Mouse (Mus musculus): ENCODE measurements around the gene Ascc1.
"Not testable (repeated sequence)": the region's sequence is repeated elsewhere in the genome, so short reads cannot be mapped to it uniquely, and the experiment has no call there.

Gene Ascc1

GRCm38 (mm10) chr10:59977715-59978343, 24.8 kb upstream of the Ascc1 start:
- DNase-seq, result no peak

GRCm38 (mm10) chr10:59978401-59978800, 24.2 kb upstream of the Ascc1 start:
- DNase-seq, result no peak

- no peak for DNase-seq
These were observed 23.5 kb upstream of the Ascc1 start for GRCm38 (mm10) chr10:59978873-59979743.

- peak; percentile 64 for DNase-seq
These were observed 21.8 kb upstream of the Ascc1 start for GRCm38 (mm10) chr10:59980815-59981244.

- peak; percentile 70 for DNase-seq
These were observed 21.3 kb upstream of the Ascc1 start for GRCm38 (mm10) chr10:59981336-59981735.

- peak; percentile 47 for DNase-seq
These were observed 20.8 kb upstream of the Ascc1 start for GRCm38 (mm10) chr10:59981792-59982191.

GRCm38 (mm10) chr10:59982379-59982873, 20.2 kb upstream of the Ascc1 start:
- DNase-seq, result peak; percentile 51

- DNase-seq, result no peak
These were observed 14.6 kb upstream of the Ascc1 start for GRCm38 (mm10) chr10:59988036-59988435.

- DNase-seq, result no peak
These were observed 12.2 kb upstream of the Ascc1 start for GRCm38 (mm10) chr10:59990393-59990792.

- no peak for DNase-seq
These were observed 11.2 kb upstream of the Ascc1 start for GRCm38 (mm10) chr10:59991262-59991880.

- DNase-seq, result no peak
These were observed 10.6 kb upstream of the Ascc1 start for GRCm38 (mm10) chr10:59992024-59992423.

- DNase-seq, result not testable (repeated sequence)
These were observed 8.8 kb upstream of the Ascc1 start for GRCm38 (mm10) chr10:59993813-59994212.

GRCm38 (mm10) chr10:59995889-59996288, 6.7 kb upstream of the Ascc1 start:
- DNase-seq, result no peak

- DNase-seq, result peak; percentile 56
These were observed 5.0 kb upstream of the Ascc1 start for GRCm38 (mm10) chr10:59997591-59997990.

- no peak for DNase-seq
These were observed 3.5 kb upstream of the Ascc1 start for GRCm38 (mm10) chr10:59999057-59999456.

- DNase-seq, result not testable (repeated sequence)
These were observed 942 bp upstream of the Ascc1 start for GRCm38 (mm10) chr10:60001663-60002062.

- DNase-seq, result no peak
These were observed 402 bp upstream of the Ascc1 start for GRCm38 (mm10) chr10:60002203-60002602.

GRCm38 (mm10) chr10:60003213-60003752, 678 bp downstream of the Ascc1 start:
- no peak for DNase-seq

- DNase-seq, result no peak
These were observed 1.2 kb downstream of the Ascc1 start for GRCm38 (mm10) chr10:60003847-60004246.

- peak; percentile 78 for DNase-seq
These were observed 2.7 kb downstream of the Ascc1 start for GRCm38 (mm10) chr10:60005264-60005663.

- DNase-seq, result no peak
These were observed 6.5 kb downstream of the Ascc1 start for GRCm38 (mm10) chr10:60009115-60009514.

GRCm38 (mm10) chr10:60016223-60016622, 13.6 kb downstream of the Ascc1 start:
- DNase-seq, result no peak

- no peak for DNase-seq
These were observed 16.7 kb downstream of the Ascc1 start for GRCm38 (mm10) chr10:60019299-60019698.
